Mouse (Mus musculus) C3H10T1/2 (cell line): ENCODE data around the gene Ccser2. TPM values are rescaled to one million over a fixed set of nuclear protein-coding genes. Genes with fewer than 3 reads are reported as not detected.

Source experiments
- polyA plus RNA-seq, 2 experiments: library from polyadenylated mRNA; unstranded; fragments of >200 nt; fragmentation: generic; extraction: Trizol; gene quantifications; one replicate each; pipeline ENCODE4 v1.2.1; 2012; ENCODE audit warnings: missing spikeins in 2 of 2

Gene Ccser2
- polyA plus RNA-seq, result 1 to 10 TPM; 1.2 to 5.9 TPM

GRCm38 (mm10) chr14:36968628-36969147 is at the start of gene Ccser2:
TSS of gene Ccser2 (minus strand) at chr14:36968777.

Other genes with a start within 250 kb of the Ccser2 start
- not detected for gene Rgr, start 80.2 kb upstream of the Ccser2 start, polyA plus RNA-seq
- gene Lrit1, start 86.1 kb upstream of the Ccser2 start, polyA plus RNA-seq, result not detected
- not detected for gene Lrit2, start 99.2 kb upstream of the Ccser2 start, polyA plus RNA-seq
- gene Cdhr1, start 129.6 kb upstream of the Ccser2 start, polyA plus RNA-seq, result under 1 TPM; 0.01 to 0.37 TPM
- under 1 TPM; 0.12 to 0.66 TPM for gene 2610528A11Rik, start 145.2 kb upstream of the Ccser2 start, polyA plus RNA-seq
- 10 to 100 TPM; 15.2 to 69.5 TPM for gene Ghitm, start 166.5 kb upstream of the Ccser2 start, polyA plus RNA-seq